Mouse (Mus musculus) megakaryocyte progenitor cell, adult 5-6 weeks (primary cell): ENCODE measurements at regions not wholly inside any gene's neighbourhood (a gene's known extent, or its start where the extent isn't known, plus 50 kb on each side); places are given as distances from the start of the nearest gene placed in this dataset.
A peak's percentile ranks its signal among the peaks of the same experiment; 100 is the strongest.

ENCODE experiments used
- ATAC-seq: replicated peaks from 2 replicates; pipeline ENCODE4 v1.8.0; 2016; ENCODE audit warnings: mild to moderate bottlenecking, moderate TSS enrichment, inconsistent platforms; ENCODE audit not compliant: poor library complexity

DNA sequence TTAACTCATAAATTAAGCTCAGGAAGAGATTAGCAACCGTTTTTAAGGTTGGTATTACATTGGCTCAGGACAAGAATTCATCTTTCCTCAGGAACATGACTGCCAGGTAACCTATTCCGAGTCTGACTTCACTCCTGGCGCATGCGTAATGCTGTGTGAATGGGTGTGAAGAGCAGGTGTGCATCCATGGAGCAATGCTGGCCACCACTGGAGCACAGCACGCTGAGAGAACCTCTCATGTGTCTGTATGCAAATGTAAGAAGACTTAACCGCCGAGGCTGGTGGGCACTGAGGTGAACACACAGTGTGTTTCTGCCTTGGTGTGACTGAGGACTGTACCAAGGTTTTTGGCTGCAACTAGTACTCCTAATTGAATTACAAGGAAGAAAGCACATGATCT, 171.1 kb upstream of the Klf14 start:
- ATAC-seq, result no peak

DNA sequence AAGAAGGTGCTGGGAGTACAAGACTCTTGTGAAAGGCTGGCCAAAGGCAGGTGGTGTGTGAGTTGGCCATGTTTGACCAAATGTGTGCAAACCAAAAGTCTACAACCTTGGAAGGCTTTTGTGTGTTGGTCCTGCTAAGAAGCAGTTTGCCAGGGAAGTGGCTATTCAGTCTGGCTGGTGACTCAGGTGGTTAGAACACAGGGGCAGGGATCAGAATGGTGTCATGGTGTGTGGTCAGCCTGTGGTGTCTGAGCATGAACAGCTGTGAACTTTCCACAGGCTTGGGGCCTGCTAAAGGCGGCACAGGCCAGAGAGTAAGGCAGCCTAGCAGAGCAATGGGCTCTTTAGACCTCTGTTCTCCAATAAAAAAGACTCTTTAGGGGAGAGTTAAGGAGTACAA, 171.6 kb upstream of the Klf14 start:
- ATAC-seq, result no peak

DNA sequence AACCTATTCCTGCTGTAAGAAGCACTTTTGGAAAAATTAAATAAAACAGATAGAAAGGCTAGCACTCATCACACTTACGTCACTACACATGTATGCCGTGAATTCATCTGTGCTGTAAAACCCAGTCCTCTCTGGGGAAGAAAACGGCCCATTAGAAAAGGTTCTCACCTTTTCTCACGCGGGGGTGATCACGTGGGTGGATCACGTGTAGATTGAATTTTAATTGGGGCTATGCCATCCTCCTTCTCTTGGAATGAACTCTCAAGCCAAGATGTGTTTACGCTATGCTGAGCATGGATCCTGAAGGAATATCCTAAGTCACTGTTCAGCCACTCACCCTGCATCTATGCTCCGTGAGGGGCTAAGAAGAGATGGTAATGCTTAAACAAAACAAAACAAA, 172.8 kb upstream of the Klf14 start:
- no peak for ATAC-seq

DNA sequence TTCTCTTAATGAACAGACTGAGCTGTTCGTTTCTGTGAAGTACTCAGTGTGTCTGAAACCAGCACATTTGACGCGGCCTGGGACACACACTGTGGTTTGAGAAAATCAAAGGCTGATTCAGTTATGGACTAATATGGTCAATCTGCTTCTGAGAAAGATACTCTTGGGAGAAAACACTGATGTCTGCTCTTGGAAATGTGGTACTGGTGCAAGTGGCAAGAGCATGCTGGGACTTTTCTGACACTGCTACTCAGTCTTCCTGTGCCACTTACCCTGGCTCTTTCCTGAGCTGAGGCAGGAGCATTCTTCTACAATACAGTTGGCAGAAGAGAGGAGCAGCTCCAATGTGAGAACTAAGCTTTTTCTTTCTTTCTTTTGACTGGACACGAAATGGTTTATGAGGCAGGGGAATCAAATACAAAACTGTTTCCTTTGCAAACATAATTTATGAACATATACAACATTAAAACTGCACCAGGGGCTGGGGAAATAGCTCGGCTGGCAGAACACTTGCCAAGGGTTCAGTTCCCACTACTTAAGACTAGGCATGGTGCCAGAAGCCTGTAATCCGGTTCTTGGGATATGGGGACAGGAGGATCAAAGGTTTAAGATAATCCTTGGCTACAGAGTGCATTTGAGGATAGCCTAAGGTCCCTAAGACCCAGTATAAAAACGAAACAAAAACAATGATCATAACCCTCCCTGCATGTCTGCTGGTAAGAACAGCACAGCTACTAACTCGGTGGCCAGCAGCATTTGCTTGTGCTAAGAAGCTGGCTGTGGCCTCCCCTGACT, 173.7 kb upstream of the Klf14 start:
- no peak for ATAC-seq

DNA sequence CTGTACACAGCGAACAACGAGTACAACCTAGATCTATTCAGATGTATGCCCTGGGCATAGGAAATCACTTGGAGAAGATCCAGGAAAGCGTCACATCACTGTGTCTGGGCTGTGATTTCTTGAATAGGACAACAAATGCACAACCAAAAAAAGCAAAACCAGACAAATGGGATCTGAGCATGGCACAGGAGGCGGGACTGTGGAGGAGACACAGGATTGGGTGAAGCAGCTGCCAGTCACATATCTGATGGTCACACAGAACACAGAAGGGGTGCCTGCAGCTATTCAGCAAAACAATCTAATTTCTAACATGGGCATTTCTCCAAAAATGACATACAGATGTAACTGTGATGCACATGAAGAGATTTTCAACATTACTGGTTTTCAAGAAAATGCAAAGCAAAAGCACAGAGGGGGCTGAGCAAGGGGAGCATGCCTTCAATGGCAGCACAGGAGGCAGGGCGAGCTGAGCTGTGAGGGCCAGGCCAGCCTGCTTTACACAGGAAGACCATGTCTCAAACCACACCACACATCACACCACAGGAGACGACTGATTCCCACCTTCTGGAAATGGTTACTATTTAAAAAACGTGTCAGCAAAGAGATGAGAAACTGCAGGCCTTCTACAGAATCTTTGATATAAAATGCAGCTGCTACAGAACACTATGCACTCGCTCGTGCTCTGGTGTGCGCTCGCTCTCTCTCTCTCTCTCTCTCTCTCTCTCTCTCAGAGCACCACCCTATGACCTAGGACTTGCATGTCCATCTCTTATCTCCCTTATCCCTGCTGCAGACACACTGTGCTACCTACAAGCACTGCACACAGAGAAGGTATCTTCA, 175.2 kb upstream of the Klf14 start:
- peak; percentile 47; the same call in 1 of the 2 replicates for ATAC-seq

DNA sequence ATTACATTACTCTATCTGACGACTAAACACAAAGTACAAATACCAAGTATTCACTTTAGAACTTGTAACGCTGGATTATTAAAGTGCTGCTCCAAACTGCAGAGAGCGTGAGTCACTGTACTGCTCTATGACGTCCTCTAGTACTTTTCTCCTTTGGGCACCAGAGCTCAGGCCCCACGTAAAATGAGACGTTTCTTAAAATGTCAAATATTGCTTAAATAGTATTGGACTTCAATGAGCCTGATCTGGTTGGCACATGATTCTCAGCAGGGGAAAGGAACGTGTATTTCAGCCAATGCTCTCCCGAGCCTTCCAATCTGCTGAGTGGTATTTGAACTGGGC, 175.8 kb upstream of the Klf14 start:
- no peak for ATAC-seq

DNA sequence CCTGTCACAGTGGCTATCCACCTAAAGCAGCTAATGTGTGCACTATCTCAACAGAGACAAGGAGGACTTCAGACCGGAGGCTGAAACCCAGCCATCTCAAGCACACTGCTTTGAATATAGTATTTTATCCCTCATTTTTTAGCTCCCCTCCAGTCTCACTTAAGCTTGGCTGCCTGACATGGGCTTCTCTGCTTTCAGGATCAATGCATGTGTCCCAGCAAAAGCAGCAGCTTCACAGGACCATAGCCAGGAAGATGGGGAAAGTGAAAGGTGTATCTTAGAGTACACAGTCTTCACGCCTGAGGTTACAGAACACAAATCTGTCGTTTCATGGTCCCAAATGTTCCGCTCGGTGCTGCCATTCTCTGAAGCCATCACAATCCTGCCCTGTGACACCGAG, 176.7 kb upstream of the Klf14 start:
- ATAC-seq, result no peak

DNA sequence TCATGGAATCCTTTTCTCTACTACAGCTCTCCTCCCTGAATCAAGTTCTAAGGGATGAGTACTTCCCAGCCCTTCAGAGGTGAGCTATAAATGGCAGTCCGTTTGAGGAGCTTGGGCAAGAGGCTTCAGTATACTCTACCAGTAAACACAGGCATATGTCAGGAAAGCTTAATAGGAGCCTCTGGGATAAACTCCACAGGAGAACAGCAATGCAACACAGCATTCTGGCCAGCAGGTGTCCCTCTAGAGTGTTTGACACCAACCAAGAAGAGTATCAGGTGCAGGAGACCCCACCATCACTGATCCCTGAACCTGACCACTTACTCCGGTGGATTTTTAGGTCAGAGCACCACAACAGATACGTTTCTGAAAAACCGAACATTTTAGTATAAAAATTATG, 178.0 kb upstream of the Klf14 start:
- ATAC-seq, result peak; percentile 72

DNA sequence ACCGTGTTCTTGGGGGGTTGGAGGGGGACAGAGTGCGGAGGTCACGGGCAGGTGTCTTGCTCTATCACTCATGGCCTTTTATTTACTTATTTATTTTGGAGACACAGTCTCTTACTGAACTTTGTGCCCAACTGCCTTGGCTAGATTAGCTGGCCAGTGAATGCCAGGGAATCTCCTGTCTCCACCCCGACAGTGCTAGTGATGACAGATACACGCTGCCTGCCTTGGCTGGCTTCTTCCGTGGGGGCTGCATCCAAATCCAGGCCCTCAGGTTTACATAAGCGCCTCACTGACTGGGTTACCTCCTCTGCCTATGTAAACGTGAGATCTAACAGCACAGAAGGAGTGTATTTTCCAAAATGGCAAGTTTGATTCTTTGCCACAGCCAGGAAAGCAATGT, 178.5 kb upstream of the Klf14 start:
- ATAC-seq, result no peak

DNA sequence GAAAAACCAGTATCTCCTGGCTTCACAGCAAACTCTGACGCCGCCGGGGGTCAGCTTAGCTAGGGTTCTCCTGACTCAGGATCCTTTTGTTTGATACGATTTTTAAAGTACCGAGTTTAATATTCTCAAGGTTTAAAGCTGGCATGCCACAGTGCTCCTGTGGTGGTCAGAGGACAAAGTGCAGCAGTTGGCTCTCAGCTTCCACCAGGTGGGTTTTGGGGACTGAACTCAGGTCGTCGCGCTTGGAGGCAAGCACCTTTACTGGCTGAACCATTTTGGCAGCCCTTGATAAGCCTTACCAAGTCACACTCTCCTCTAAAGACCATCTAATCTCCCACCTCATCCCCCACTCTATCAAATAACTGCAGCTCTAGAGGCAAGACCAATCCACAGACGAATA, 181.1 kb upstream of the Klf14 start:
- no peak for ATAC-seq

DNA sequence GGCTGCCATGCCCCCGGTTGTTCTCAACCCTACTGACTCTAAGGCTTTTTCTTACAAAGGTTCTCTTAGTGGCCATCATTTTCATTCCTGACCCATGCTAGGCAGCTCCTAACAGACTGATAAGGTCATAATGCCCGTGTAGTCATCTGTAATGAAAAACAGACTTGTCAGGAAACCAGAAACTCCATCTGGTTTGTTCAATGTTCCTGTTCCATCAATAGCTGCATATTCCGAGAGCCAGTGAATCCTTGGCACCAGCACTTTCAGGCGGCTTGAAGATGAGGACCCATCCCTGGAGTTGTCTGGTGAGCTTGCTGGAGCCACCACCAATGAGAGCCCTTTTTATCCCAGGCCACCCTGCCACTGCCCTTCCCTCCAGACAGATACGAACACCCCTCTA, 181.7 kb upstream of the Klf14 start:
- no peak for ATAC-seq

DNA sequence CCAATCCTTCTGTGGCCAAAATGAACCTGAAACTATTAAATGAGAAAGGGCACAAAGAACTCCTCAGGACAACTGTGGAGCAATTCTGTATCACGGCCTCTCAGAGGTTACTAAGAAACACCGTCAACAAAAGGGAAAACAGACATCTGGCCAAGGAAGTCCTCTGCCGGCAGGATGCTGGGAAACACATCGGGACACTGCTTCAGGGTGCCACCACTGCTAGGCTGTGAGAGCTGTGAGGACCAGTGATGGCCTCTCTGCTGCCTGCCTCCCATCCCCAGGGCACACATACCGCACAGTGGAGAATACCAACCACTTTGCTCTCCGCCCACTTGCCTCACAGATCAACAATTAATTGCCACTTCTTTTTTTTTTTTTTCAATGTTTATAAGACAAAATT, 182.6 kb upstream of the Klf14 start:
- no peak for ATAC-seq

DNA sequence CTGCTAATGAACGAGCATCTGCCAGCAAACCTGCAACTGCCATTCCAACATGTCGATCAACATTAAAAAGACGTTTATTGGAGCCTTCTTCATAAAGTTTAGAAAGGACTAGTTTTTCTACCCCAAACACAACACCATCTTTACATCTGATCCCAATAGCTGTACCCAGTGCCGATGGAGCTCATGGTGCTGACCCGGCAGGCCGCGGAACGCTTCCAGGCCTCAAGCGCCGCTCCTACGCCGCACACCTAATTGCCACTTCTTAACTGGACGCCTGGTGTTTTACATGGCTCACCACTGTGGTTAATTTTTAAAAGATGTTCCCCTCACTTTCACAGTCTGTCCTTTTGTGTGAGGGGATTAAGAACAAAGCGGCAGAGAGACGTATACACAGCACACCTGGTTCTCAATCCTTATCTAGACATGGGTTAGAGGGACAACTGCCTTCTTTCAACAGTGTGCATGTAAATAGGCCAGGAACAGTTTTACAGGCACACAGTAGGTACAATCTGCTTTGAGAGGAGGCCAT, 183.7 kb upstream of the Klf14 start:
- ATAC-seq, result peak; percentile 76

DNA sequence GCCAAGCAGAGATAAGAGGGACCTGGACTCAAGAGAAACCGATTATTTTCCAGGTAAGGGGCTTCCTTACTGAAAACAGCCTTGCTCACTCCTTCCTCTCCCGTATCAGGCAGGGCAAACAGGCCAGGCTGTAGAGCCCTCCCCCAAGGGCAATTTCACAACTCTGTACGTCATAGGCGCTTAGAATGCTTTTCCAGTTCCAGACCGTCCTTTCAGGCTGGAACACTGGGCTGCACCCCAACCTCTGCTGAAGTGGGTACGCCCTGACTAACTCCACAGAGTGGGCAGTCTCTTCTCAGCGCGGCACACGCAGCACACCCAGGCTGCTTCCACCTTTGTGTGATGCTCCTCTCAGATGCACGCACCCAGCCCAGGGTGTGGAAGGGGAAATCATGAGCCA, 186.8 kb upstream of the Klf14 start:
- ATAC-seq, result peak; percentile 44

DNA sequence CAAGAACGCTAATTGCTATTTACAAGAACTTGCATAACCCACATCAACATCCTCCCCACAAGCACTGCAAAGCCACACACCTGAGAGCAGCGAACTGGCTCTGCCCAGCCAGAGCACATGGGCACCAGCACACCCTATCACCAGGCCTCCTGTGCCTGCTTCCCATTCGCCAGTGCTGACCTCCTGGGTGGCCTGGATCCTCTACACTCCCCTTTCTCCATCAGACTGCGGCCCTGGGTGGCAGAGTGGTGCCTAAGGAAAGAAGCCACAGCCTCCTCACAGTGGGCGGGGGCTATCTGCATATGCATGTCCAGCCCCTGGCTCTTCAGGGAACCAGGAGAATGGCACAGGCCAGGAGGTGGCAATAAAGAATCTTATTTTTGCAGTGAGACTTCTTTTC, 187.9 kb upstream of the Klf14 start:
- ATAC-seq, result no peak

DNA sequence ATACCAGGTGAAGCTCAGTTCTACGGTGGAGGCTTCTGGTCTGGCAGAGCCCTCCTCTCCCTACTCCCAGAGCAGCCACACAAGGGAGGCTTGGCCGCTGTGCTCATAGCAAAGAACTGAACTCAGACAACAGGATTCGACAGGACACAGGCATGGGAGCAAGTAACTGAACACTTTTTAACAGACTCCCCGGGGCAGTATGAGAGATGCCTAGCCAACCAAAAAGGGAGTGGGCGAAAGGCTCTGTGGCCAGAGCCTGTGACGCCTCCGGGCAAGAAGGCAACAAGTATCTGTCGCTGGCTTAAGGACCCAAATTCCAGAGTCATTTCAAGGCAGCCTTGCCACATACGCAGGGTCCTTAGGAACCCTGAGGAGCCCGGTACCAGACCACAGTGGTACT, 188.8 kb upstream of the Klf14 start:
- no peak for ATAC-seq

DNA sequence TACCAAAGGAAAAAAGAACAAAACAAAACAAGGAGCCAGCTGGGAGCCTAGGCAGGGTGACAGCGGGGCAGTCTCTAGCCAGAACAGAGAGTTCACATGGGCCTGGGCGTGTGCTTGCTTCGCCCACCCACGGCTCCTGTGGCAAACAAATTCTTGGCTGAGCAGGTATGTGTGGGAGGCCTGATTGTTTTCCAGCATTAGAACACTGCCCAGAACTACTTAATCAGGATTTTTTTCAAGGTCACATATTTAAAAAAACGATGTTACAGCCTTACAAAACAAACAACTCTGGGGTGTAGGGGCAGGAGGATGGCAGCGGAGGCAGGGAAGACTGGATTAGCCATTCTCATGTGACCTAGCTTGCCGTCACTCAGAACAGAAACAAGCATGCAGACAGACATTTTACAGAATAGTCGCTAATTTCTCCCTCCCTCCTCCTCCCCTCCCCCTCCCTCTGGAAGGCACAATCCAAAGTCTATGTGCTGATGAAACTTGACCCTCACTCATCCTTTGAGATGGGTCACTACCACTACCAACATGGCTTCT, 189.5 kb upstream of the Klf14 start:
- ATAC-seq, result no peak

DNA sequence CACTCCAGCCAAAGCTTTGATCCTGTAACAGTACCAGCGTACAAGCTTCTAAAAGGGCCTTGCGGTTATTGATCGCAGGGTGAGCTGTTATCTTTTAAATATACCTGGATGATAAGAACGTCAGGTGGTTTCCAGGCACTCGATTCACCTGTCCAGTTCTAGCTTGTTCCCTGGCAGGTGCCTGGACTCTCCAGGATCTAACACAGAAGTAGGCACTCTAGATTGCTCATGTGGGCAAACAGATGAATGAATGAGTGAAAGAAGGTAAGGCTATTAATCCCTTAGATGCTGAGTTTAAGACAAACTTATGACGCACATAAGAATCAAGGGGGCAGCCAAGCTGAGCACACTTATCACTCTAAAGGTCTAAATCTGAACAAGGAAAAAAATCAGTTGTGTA, 190.3 kb upstream of the Klf14 start:
- no peak for ATAC-seq

DNA sequence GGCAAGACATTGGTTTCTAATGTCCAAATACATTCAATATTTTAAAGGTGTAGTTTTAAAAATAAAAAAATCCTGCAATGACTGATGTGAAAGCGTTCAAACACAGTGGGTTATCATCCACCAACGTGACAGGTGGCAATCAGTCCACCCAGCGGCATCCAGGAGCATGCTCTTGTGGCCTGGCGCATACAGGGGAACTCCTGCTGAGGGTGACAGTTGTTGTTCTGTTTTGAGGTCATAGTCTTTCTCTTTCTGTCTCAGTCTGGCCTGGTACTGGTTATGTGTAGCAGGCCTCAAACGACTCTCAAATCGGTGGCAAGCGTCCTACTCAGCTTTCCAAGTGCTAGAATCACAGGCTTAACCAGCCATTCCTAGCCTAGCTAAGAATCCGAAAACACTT, 191.5 kb upstream of the Klf14 start:
- no peak for ATAC-seq

DNA sequence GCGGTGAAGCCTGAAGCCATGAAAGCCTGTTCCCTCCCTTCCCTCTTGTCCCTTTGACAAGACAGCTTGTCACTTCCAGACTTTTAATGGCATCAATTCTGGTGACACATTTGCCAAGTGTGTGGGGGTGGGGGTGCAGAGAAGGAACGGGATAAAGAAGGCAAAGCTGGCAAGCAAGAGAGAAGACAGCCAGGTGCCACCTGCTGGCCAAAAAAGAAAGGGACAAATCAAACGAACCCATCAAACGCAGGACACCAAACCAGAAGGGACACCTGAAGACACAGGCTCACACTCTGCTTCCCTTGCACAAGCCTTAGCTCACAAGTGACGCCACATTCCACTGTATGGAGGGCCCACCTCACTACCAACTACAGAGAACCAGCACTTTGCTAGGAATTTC, 197.0 kb upstream of the Klf14 start:
- ATAC-seq, result peak; percentile 57

DNA sequence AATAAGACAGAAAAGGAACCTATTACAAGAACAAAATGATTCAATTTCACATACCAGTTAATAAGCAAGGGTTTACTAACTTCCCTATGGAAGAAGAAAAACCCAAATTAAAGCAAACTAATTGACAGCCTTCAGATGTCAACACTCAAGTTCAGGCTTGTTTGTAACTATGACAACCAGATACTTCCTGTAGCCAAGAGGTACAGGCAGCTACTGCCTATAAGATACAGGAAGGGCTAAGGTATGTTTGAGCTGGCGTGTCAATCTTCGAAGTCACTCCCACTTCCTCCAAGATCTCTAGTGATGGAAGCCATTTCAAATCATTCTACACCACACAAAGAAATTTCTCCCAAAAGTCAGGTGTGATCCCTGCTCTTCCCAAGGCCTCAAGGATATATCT, 198.1 kb upstream of the Klf14 start:
- ATAC-seq, result 0 out of 2 replicates have a peak, but pooled peaks have one; percentile 7

DNA sequence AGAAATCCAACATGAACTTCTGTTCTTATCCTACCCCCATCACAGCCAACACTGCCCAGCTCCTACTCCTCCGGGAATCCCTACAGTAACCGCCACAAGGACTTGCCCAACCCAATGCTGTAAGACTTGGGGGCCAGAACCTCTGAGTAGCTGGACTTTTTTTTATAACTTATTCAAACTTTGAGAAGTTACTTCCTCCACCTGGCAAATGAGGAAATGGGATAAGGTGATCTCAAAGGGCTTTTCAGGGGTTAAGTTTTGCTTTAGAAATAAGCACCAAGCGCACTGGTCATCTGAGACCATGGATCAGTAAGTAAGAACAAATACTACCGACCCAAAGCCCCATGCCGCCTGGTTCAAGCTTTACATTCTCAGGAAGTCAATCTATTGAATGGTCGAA, 198.6 kb upstream of the Klf14 start:
- no peak for ATAC-seq
